Mouse (Mus musculus) testis, postnatal 14 days (tissue): Measurements from ENCODE around the gene Pms1.
"Not testable (repeated sequence)": the region's sequence is repeated elsewhere in the genome, so short reads cannot be mapped to it uniquely, and the experiment has no call there.

Source experiments
- DNase-seq: peaks from one replicate; pipeline ENCODE4 v3.0.0; 2021; ENCODE audit warnings: low spot score

Gene Pms1

DNA sequence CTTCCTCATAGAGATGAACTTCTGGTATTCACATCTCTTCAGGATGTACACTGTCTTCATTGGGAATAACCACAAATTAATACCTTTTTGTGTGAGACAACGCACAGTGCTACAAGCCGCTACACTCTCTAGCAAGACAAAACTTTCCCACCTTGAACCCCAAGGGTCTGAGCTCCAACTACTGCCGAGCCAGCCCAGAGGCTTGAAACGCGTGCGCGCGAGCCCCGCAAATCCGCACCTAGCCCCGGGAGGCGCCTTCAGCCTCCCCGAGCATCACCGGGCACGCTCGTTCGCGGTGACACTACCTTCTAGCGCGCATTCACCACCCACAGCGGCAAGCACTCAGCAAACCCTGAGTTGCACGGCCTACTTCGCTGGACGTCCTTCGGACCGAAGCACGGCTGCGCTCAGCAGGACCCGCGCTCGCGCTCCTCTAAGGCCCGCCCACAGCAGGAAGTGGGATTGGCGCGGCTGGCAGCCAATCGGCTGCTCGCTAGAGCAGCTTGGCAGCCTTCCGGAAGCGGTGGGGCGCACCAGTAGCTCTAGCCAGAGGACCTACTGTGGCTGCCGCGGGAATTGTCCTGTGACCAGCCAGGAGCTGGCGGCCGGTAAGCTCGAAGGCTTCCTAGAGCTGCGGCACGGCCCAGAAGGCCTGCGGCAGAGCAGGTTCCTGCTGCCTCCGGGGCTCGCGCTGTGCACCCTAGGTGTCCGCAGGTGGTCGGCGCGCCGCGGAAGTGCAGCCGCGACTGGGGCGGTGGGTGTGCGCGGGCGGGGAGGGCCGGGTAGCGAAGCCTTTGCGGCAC is at the start of gene Pms1, which contains the start of the genes Ormdl1 and Gm28778:
Gene Pms1, minus strand, starts transcription at position 438 of the 803 bp plus-strand sequence.
Gene Ormdl1, plus strand, starts transcription at position 515 of the 803 bp plus-strand sequence.
Gene Gm28778, plus strand, starts transcription at position 531 of the 803 bp plus-strand sequence.
- DNase-seq = peak; percentile 94

DNA sequence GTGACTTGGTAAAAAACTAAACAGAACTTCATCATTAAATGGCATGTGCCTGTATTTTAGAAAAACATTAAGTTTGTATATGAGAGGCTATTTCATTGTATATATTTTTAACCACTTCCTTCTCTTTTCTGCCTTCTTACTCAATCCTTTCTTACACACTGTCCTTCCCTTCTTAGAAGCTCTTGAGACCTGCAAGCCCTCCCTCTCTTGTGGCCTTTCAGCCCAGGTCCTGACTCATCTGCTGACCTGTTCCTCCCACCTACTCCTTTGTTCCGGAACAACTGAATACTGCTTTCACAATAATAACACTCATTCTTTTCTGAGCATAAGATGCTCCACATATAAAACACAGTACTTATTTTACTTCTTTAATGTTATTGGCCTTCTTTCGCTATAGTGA is 44.3 kb upstream of the Pms1 start:
- no peak for DNase-seq

DNA sequence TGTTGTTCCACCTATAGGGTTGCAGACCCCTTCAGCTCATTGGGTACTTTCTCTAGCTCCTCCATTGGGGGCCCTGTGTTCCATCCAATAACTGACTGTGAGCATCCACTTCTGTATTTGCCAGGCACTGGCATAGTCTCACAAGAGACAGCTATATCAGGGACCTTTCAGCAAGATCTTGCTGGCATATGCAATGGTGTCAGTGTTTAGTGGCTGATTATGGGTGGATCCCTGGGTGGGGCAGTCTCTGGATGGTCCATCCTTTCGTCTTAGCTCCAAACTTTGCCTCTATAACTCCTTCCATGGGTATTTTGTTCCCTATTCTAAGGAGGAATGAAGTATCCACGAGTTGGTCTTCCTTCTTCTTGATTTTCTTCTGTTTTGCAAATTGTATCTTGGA is 40.6 kb upstream of the Pms1 start:
- DNase-seq = not testable (repeated sequence)

DNA sequence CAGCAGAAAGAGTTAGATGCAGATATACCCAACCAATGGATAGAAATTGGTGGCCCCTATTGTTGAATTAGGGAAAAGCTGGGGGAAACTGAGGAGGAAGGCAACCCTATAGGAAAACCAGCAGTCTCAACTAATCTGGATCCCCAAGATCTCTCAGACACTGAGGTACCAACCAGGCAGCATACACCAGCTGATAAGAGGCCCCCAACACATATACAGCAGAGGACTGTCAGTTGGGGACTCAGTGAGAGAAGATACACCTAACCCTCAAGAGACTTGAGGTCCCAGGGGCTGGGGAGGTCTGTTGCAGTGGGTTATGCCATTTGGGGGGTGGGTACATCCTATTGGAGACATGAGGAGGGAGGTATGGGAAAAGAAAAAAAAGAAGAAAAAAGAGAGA is 38.6 kb upstream of the Pms1 start:
- no peak for DNase-seq

DNA sequence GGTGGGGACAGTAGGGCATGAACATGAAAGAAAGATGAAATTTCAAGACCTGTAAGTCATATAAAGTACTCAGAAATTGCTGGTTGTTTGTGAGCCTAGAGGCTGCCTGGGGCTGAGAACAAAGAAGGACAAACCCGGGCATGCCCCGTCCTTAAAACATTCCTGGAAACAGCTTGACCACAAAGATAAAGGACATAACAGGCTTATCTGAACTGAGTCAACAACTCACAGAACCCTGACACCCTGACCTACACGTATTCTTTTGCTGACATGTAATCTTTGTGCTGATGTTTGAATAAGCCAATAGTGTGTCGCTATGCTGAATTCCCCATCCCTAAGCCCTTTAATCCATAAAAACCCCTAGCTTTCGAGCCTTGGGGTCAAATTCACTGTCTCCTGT is 36.7 kb upstream of the Pms1 start:
- DNase-seq = not testable (repeated sequence)

DNA sequence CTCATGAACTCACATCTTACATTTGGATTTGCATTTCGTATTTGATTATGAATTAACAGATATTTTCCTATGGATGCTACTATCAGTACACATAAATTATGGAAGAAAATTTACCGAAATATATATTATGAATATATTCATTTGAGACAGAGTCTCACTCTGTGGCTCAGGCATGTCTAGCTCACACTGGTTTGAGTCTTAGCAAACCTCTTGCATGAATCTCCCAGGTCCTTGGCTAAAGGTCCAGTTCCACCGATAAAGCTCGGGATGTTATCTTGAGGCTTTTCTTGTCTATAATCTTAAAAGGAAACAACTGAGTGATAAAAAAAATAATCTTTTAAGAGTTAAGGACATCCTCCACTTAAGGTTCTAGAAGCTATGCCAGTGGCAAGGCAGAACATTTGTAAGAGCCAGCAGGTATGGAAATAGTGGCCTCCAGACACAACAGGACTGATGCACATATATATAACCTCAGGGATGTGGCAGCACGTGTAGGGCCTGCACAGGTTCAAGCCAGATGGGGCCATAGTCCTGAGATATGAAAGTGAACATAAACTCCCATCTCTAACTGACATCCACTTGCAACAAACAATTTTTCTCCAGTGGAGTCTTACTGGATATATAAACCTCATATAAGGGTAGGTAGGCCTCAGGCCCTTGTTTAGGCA is 28.1 kb upstream of the Pms1 start:
- DNase-seq = no peak

DNA sequence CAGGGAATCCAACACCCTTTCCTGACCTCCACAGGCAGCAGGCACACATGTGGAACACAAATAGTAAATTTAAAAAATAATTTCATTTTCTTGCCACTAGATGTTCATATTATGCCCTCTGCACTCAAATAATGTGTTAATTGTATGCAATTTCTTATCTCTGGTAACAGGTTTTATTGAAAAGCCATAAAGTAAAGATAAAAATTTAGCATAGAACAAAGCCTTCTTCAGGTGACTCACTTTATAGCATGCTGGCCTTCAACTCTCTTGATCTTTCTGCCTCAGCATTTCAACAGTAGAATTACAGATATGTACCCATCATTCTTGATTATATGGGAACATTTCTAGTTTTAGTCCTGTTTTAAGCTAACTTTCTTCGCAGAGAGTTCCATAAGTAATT is 27.5 kb upstream of the Pms1 start:
- DNase-seq = no peak

DNA sequence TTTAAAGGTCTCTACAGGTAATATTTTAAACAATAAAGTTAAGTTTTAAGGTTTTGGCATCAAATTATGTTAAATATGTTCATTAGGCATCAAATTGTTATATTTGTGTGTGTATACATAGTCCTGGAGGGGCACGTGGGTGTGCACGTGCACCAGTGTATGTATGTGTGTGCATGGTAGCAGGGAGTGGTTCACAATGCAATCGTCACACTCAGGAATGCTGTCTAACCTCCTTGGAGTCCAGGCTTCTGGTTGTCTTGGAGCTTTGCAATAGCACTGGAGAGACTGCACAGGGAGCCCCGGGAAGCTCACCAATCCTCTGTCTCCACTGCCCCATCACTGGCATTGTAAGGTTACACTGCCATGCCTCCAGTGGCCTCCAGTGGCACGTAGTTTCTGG is 26.4 kb upstream of the Pms1 start:
- DNase-seq = no peak

DNA sequence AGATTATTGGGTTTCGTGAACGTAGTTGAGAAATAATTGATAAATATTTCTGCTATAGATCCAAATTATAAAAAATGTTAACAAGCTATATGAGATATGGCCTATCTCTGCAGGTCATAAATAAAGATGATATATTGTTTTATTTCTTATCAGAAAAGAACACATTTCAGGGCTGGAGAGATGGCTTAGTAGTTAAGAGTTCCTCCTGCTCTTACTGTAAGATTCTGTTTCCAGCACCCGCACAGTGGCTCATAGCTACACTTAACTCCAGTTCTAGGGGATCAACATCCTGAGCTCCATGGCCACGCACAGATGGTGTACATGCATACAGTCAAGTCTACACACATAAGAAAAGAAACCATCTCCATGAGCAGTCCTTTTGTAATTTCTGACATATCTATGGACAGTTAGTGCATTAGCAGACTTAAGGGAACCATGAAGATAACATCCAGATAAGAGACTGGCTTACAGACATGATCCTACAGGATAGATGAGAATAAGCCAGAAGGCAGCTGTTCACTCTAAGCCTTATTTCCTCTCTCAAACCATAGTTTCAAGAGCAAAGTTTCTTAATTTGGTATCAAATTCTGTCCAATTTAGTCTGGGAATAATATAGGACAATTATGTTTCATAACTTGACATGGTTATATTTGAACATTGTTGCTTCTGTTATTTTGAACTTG is 25.0 kb upstream of the Pms1 start:
- DNase-seq = no peak

DNA sequence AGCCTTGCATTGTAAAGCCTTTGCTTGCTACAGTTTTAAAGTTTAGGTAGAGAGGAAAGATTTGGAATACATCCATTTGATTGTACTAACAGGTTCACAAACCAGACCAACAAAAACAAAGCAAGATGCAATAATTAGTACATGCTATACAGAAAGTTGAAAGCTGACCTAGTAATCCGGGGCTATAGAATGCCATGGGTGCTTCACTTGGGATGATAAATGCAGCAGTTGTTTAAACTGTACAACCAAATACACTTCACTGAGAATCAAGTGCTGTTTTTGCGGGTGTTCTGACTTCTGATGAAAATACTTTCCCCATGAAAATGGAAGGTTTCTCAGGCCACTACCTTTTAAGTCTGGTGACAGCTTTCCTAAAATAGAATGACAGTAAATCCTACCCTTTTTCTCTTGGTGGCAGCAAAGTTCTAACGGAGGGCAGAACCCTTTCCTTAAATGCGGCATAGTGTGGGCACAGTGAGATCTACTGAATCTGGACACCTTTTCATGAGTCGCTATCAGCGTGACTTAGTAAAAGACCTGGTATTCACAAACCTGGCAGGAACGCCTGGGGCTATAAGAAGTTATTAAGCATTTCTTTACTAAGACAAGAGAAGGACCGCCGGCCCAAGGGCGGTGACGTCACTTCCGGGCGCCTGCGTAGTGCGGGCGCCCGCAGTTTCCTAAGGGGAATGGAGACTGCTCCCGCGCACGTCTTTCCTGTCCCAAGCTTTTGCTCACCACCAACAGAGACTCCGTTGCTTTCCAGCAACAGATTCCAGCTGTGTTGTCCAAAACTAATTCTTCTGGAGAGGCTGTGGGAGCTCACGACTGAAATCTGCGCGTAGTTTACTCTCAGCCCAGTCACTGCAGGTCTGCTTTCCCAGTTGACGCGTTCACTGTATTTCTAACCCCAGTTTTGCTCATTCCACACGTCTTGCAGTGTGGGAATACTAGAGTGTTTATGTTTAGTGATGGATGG is 16.5 kb upstream of the Pms1 start, which contains the start of gene Osgepl1:
Gene Osgepl1, plus strand, starts transcription at position 636 of the 979 bp plus-strand sequence.
- peak; percentile 78 for DNase-seq

DNA sequence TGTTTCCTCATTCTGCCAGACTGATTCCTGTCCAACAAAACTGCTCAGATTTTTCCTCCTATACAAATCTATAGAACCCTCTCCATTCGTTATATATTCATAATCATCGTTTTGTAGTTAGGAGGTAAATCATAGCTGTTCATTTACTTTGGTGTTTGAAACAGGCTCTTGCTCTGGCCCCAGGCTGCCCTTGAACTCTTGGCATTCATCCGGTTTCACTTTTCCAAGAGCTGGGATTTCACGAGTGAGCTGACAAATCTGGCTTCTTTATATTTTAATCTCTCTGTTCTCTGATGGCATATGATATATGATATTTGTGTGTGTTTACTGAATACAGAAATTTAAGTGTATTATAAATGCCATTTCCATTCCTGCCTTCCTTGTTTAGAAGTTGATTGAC is 3.7 kb upstream of the Pms1 start:
- DNase-seq = no peak

DNA sequence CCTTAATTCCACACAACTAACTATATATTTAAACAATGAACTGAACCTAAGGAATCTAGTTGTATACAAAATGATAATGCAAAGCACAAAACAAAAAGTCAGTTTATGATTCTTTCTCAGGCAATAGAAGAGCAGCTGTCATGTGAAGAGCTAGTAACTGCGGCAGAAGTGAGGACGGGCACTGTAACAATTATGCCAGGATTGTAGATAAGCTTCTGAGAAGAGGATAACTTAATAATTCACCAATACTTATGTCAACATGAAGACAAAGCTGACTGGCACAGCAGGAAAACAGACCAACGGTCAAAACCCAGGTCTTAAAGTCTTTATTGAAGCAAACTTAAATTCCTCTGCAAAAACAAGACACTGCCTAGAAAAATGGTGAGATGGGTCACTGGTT is 5.6 kb downstream of the Pms1 start:
- DNase-seq = no peak

DNA sequence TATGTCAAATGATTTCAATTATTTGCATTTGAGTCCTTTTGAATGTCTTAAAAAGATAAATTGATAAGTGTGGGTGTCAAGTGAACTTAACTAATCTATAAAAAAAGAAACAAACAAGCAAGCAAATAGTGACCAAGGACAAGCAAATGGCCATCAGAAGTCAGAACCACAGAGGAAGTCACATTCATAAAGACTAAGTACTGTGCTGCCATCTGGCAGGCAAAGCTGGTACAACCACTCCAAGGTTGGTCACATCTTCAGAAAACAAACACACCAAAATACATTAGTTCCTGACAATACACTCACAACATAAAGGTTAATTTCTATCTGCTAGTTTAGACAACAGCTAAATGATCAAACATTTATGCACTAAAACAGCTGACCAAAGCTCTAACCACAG is 24.2 kb downstream of the Pms1 start:
- DNase-seq = no peak

DNA sequence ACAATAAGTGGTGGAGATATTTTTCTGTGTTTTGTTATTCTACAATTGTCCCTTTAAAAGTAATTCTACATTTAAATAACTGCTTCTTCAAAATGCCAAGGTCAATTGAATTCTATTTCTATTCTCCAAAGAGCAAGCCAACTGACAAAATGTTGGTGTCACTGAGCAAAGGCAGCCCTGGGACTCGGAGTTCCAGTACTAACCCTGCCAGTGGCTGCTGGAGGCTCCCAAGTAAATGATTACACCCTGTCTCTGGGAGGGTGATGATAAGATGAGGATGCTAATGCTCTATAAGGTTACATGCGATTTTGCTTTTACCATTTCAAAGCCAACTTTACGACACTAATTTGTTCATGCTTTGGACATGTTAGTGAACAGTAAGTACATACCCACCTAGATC is 26.9 kb downstream of the Pms1 start:
- no peak for DNase-seq

DNA sequence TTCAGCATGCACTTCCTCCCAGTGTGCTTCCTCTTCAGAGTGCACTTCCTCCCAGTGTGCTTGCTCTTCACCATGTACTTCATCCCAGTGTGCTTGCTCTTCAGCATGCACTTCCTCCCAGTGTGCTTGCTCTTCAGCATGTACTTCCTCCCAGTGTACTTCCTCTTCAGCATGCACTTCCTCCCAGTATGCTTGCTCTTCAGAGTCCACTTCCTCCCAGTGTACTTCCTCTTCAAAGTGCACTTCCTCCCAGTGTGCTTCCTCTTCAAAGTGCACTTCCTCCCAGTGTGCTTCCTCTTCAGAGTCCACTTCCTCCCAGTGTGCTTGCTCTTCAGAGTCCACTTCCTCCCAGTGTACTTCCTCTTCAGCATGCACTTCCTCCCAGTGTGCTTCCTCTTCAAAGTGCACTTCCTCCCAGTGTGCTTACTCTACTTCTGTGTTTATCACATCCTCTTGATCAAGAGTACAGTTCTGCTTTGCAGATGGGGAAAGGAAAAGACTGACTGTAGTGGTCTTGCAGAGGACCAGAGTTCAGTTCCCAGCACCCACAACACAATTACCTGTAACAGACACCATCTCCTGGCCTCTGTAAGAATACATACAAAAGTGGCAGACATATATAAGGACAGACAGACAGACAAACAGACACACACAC is 31.7 kb downstream of the Pms1 start:
- not testable (repeated sequence) for DNase-seq

DNA sequence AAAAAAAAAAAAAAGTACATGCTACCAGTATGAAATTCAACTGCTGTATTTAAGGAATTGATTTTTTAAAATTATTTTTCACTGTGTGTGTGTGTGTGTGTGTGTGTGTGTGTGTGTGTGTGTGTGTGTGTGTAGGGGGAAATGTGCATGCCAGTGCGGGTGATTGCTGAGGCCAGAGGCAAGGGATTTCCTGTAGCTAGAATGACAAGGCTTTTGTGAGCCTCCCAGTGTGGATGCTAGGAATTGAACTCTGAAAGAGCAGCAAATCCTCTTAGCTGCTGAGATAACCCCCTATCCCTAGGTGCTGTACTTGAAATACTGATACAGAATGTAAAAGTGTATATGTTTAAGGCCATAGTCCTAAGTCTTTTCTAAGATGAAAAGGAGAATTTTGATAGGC is 70.8 kb downstream of the Pms1 start:
- DNase-seq = no peak

DNA sequence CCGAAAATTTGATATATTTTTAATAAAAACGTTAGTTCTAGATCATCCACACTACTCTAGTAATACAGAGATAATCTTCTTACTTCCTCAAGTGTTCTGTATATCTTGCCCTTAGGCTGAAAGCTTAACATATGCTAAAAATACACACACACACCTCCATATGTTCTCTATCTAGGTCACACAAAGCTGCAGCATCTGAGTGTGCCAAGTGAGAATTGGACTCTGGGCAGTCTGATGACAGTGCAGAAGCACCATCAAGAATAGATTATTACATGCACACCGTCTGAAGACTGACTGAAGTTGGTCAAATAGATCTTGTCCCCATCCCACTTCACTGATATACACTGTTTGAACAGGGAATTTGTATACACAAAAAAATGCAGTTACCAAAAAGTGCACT is 71.2 kb downstream of the Pms1 start:
- DNase-seq = no peak

DNA sequence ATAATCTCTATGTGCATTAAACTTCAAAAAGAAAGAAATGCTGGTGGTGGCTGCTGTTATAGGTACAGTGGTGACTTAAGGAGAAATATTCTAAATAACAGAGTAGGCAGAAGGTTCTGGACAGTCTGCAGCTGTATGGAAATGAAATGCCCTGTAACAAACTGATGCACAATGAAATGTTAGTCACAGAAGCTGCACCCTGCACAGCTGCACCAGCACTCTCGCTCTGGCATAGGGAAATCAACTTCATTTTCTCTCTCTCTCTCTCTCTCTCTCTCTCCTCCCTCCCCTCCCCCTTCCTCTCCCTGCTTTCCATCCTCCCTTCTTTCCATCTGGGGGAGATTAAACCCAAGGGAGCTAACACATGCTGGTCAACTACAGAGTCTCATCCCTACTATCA is 72.0 kb downstream of the Pms1 start:
- DNase-seq = no peak

DNA sequence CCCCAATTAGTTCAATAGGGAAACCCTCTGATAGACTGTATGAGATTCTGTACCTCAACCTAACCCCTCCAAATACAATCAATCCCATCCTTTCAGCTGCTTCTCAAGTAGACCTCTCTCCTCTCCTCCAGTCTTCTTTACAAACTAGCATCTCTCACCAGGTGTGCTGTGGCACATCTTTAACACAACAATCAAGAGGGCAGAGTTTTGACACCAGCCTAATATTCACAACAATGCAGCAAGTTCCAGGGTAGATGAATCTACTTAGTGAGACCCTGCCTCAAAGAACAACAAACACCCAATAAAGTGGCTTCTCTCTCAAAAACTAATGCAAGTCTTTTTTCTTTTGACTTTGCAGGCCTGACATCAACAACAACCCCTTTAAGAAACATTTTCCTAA is 86.7 kb downstream of the Pms1 start:
- DNase-seq = no peak

DNA sequence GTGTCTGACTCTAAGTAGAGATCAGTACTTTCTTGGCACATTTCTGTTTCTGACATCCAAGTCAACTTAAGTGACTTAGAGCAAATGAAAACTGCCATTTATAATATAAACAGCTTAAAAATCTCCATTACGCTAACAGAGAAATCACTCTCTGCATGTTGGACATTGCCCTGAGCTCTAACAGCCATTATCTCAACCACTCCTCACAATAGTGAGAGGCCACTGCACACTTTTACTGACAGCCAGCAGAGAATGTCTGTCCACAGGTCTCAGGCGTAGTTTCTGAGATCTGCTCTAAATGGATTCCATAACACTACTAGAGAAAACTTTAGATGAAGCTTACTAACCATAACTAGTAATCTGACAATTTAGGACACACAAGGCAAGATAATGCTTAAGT is 92.9 kb downstream of the Pms1 start:
- DNase-seq = no peak

DNA sequence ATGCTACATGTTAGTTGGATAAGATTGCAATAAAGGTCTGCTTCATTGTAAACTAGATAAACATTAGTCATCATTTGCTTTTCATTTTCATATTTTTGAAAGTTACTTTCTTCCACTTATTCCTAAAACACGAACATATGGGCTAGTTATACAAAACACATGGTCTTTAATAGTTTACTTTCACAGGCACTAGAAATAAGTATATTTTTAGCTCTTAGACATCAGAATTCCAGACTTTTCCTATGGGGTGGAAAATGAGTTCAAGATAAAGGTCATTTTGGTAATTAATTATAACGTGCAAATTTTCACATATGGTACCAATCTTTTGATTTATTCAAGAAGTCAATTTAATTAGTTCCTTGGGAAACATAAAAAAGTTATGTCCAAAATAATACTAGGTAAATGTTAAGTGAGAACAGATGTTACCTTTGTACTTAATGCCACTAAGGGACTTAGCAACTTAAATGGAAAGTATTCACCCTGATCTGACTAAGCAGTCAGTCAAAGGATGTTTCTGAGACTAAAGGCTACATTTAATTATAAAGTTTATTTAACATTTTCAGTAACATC is 95.1 kb downstream of the Pms1 start:
- no peak for DNase-seq
